Mouse (Mus musculus): ENCODE measurements around the gene Edem3. TPM values are rescaled to one million over a fixed set of nuclear protein-coding genes. Genes with fewer than 3 reads are reported as not detected.
"Not testable (repeated sequence)": the region's sequence is repeated elsewhere in the genome, so short reads cannot be mapped to it uniquely, and the experiment has no call there.

Edem3 gene
- total RNA-seq, 4 experiments from 2014 or later: 35.0 to 40.3 (median 36.6) TPM

DNA sequence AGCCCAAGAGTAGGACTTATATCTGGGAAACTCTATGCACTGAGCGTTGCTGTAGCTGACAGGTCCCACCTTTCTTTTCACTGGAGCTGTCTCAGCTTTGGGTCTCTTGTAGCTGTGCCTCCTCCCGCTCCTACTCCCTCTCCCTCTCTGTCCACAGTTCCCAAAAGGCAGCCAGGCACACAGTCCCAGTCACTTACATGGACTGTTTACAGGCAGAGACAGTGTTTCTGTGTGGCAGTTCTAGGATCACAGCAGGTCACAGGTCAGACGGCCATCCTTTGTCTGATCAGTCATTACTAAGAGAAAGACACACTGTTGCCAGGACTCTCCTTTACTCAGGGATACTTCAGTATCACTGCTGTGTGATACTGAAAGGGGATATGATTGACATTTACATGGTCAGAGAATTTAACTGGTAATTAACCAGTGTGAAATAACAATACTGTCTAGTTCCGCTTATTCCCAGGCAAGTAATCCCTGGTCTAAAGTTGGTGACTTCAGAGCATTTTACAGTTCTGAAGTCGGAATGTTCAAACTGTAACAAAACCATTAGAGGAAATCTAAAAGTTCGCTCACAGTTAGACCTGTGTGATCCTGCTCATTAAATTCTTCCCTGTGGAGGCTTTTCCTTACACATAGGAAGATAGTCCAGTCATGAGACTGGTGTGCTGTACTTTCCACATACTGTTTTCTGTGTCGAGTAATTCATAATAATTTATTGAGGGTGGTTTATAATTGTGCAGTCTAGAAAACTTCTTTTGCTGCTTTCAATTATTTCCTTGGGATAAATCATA is 55.7 kb downstream of the Edem3 start:
- DNase-seq (ENCODE audit: low spot score in 2 of 2): no peak

GRCm38 (mm10) chr1:151811456-151811855 is 56.3 kb downstream of the Edem3 start:
- no peak for DNase-seq (ENCODE audit: low spot score in 2 of 2)

GRCm38 (mm10) chr1:151812004-151812712 is 57.0 kb downstream of the Edem3 start:
- no peak for DNase-seq (ENCODE audit: low spot score in 2 of 2)

- no peak for DNase-seq (ENCODE audit: low spot score in 2 of 2)
These were observed 60.9 kb downstream of the Edem3 start for GRCm38 (mm10) chr1:151816051-151816450.

DNA sequence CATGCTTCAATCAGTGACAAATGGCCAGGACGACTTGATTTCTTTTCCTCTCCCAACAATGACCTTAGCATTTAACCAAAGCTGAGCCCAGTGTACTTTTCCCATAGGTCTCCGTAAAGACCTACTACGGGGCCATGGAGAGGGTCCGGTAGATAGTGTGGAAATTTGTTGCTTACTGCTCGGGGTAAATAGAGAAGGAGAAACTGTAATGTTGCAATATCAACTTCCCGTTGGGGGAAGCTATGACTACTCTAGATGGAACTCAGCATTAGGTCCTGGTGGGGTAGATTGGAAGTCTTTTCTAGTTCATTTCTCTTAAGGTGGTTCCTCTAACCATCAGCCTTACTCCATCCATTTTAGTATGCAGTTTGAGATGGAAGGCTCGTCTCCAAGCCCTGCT is 64.0 kb downstream of the Edem3 start:
- DNase-seq (ENCODE audit: low spot score in 2 of 2): no peak

DNA sequence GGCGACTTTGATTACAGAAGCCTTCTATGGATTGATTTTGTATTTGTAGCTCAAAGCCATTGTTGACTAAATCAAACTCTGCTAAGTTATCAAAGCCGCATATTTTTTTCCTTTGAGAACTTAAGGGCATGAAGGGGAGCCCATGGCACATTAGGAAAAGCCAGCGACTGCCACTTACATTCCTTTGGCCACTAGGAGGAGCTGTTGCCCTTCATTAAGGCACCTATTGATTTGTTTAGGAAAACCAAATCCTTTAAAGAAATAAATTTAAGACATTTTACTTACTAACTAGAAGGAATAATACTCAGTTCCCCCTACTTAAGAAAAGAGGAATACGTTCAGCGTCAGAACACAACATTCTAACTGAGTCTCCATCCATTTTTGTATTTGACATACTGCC is 65.3 kb downstream of the Edem3 start:
- peak in 1 of 2 experiments; percentile 68 for DNase-seq (ENCODE audit: low spot score in 2 of 2)

GRCm38 (mm10) chr1:151825065-151825464 is 69.9 kb downstream of the Edem3 start:
- peak in 1 of 2 experiments; percentile 19 for DNase-seq (ENCODE audit: low spot score in 2 of 2)

GRCm38 (mm10) chr1:151831791-151832190 is 76.6 kb downstream of the Edem3 start:
- no peak for DNase-seq (ENCODE audit: low spot score in 2 of 2)

DNA sequence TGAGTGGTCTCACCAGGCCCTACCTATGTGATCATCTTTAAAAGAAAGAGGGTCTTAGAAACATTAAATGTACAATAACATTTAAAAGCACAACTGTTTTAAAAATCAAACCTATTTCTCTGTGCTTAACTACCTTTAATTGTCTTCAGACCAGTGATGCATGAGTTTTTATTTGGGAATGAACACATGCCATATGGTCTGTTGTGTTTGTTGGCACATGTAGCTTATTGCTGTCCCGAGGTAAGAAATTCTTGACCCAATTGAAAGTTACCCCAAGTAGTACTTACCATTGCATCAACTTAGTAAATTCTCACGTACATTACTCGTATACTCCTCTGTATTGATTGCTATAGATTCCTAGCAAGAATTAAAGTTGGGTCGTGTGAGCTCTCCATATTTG is 80.1 kb downstream of the Edem3 start:
- no peak for DNase-seq (ENCODE audit: low spot score in 2 of 2)

DNA sequence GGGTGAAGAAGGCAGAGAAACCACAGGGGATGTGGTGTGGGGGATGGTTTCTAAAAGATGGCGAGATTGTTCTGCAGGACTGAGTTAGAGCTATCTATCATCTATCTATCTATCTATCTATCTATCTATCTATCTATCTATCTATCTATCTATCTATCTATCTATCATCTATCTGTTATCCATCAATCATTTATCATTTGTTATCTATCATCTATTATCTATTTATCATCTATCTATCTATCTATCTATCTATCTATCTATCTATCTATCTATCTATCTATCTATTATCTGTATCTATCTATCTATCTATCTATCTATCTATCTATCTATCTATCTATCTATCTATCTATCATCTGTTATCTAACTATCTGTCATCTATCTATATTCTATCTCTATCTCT is 85.2 kb downstream of the Edem3 start:
- DNase-seq (ENCODE audit: low spot score in 2 of 2): not testable (repeated sequence)

DNA sequence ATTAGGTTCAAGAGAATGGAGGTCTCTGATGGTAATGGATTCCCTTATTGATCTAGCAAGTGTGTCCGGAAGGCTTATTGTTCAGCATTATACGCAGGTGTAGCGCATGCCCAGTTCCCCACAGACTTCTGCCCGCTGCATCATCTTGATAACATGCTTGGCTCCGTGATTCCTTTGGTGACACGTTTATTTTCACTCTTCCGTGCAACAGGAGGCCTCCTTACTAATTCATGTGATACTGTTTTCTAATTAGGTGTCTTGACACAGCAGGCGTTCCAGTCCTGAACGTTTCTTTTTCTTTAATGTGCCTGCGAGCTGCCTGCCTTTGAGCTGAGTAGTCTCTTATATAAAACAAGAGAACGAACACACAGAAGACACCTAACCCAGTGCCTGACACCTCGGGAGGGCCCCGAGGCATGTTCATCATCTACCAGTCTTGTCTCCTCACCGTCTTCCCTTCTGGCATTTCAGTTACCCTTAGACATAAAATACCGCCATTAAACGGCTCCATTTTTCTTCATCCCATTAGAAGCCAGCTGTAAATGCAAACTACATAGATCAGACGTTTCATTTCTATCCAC is 90.2 kb downstream of the Edem3 start:
- no peak for DNase-seq (ENCODE audit: low spot score in 2 of 2)

GRCm38 (mm10) chr1:151845926-151846782 is 91.0 kb downstream of the Edem3 start:
- no peak for DNase-seq (ENCODE audit: low spot score in 2 of 2)

GRCm38 (mm10) chr1:151848286-151848685 is 93.1 kb downstream of the Edem3 start:
- no peak for DNase-seq (ENCODE audit: low spot score in 2 of 2)

DNA sequence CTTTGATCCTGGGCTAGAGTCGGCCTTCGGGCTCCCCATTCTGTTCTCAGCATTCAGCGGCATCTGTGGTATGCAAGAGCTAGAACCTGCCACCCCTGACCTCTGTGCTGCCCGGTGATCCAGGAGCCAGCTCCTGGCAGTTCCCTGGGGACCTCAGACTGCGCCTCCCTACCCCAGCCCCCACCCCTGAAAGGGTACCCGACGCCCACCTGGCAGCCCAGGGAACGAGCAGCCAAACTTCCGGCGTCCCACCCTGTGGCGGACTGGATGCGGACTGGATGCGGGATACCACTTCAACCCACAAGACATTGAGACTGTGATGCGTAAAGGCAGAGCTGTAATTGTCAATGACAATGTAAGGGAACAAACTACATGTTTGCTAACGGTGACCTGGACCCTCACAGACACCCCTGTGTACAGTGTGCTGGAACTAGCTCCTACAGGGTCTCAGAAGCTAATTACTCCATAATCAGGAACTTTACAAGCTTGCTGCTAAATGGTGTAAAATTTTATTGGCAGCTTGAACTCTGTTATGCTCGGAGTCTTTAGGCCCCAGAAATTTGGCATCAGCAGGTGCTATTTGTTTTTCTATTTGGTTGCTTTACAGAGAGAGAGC is 94.9 kb downstream of the Edem3 start:
- no peak for DNase-seq (ENCODE audit: low spot score in 2 of 2)

- no peak for DNase-seq (ENCODE audit: low spot score in 2 of 2)
These were observed 96.1 kb downstream of the Edem3 start for GRCm38 (mm10) chr1:151851051-151851848.

- DNase-seq (ENCODE audit: low spot score in 2 of 2): no peak
These were observed 96.8 kb downstream of the Edem3 start for GRCm38 (mm10) chr1:151851976-151852375.

DNA sequence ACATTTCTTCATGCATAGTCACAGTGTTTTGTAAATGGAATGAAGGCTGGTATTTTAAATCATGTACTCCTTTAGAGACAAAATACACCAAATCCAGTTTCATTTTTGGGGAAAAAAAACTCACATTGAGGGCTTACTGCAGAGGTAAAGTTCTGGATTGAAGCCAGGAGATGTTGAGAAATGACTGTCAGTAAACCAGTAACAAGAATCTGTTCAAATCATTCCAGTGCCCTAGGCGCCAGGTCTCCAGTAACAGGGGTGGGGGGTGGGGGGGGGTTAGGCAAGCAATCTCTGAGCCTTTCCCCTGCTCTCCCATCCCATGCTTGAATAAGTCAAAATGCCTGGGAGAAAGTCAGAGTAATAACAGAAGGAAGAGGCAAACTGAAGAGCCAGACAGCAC is 100.4 kb downstream of the Edem3 start:
- no peak for DNase-seq (ENCODE audit: low spot score in 2 of 2)

- DNase-seq (ENCODE audit: low spot score in 2 of 2): no peak
These were observed 103.3 kb downstream of the Edem3 start for GRCm38 (mm10) chr1:151858474-151858873.

GRCm38 (mm10) chr1:151861334-151861995 is 106.3 kb downstream of the Edem3 start:
- DNase-seq (ENCODE audit: low spot score in 2 of 2): no peak

GRCm38 (mm10) chr1:151862109-151862508 is 106.9 kb downstream of the Edem3 start:
- no peak for DNase-seq (ENCODE audit: low spot score in 2 of 2)

Data from layer of hippocampus, adult 8-10 months (tissue).